Mouse (Mus musculus) heart, postnatal 0 days (tissue): ENCODE measurements at regions not wholly inside any gene's neighbourhood (a gene's known extent, or its start where the extent isn't known, plus 50 kb on each side); places are given as distances from the start of the nearest gene placed in this dataset.

Source experiments
- CTCF ChIP-seq: IDR thresholded peaks from 2 replicates; pipeline ENCODE4 v1.5.1; 2016; ENCODE audit warnings: antibody characterized with exemption, control low read depth, low read depth
- EP300 ChIP-seq: IDR thresholded peaks from 2 replicates; pipeline ENCODE4 v1.6.1; 2016; ENCODE audit warnings: antibody characterized with exemption, low read depth

- no peak for TF ChIP-seq CTCF
- no peak for TF ChIP-seq EP300
Measured at GRCm38 (mm10) chr4:84198176-84198575, 476.9 kb downstream of the Bnc2 start.
